Mouse (Mus musculus): ENCODE measurements around the gene Psma7.
A peak's percentile ranks its signal among the peaks of the same experiment; 100 is the strongest.

Psma7 gene

DNA sequence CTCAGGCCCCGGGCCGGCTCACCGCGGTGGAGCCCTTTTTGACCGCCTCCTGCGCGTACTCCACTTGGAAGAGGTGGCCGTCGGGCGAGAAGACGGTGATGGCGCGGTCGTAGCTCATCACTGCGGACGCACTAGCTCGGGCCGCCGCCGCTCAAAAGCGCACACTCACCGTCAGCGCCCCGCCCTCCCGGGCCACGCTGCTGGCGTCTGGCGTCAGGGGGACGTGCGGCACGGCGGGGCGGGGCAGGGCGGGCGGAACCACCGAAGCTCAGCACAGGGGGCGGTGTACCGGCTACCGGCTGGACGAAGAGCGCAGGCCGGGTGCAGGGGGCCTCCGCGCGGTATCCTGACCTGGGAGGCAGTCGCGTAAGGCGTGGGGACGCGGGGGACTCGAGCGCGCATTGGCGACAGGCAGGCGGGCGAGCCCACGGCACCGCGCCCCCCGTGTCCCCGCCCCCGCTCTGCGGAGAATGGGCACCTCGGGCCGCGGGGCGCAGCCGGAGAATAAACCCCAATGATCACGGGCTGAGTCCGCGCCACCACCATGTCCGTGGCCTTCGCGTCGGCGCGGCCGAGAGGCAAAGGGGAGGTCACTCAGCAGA, at the start of gene Psma7, which contains the start of gene Ss18l1:
Gene Psma7, minus strand, starts transcription at position 178 of the 602 bp plus-strand sequence.
Gene Ss18l1, plus strand, starts transcription at position 254 of the 602 bp plus-strand sequence.
- peak; percentile 94 for DNase-seq

DNA sequence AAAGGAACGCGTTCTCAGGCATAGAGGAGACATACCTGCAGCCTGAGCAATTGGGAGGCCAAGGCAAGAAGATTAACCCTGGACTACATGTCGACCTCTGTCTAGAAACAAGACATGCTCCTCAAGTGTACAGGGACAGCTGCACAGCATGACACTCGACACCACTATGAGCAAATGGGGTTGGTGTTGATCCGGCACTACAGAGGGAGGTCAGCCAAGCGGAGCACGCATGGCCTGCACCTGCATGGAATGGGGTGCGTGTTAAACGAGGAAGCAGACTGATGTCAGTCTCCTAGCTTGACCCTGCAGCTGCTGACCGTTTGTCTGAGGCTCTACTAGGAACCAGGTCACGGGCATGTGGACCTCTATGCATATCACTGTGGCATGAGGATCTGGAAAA, 48.1 kb upstream of the Psma7 start:
- no peak for DNase-seq

DNA sequence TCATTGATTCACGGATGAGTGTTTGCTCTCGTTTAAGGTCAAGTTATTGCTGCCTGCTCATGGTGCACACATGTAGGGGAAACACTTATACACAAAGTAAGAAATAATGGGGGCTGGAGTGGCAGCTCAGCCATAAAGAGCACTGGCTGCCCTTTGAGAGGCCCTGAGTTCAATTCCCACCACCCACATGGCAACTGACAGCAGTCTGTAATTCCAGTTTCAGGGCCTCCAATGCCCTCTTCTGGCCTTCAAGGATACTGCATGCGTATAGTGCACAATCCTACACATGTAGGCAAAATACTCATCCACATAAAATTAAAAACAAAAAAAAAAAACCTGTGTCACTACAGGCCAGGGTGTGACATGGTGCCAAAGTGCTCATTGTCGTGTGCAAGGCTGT, 45.2 kb upstream of the Psma7 start:
- DNase-seq = no peak

DNA sequence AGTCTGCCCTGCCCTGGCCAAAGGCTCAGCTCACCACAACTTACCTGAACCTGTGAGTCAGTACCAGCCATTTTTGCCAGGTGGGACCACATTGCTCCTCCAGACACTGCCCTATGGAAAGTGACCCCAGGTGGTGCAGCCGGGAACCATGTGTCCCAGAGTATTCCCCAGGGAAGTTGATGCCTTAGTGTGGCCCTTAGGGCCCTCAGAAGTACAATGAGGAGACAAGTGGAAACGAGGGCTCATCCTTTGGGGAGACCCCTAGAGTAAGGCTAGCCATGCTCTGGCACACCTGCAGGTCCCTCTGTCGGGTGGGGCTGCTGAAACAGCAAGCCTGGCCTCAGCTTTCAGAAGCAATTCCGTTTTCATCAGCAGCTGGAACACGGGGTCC, 44.4 kb upstream of the Psma7 start:
- DNase-seq = no peak

DNA sequence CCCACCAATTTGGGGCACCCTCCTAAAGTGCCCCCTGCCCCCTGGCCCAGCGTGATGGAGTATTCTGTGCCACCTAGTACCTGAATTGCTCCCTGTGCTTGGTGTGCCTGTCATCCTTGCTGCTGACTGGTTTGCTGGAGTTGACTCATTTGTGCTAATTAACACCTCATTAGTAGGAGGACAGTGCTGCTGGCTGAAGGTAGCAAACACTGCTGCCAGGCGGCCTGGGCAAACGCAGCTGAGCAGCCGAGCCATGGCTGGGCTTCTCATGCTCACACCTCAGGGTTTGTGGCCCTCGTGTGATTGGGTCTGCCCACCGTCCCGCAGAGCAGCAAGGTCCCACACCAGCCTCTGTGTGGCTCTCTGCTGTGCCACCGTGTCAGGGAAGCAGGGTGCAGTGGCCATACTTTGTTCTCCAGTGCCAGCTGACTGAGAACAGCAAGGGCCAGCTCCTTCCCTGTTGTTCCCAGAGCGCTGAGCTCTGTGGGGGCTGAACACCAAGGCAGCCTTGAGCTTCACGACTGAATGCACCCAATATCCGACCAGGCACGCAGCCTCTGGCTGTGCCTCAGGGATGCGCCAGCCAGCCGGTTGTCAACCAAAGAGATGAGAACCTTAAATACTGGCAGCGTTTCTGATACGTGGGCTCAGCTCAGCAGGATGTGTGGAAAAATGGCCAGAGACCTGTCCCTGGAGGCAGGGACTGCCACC, 43.8 kb upstream of the Psma7 start:
- no peak for DNase-seq

DNA sequence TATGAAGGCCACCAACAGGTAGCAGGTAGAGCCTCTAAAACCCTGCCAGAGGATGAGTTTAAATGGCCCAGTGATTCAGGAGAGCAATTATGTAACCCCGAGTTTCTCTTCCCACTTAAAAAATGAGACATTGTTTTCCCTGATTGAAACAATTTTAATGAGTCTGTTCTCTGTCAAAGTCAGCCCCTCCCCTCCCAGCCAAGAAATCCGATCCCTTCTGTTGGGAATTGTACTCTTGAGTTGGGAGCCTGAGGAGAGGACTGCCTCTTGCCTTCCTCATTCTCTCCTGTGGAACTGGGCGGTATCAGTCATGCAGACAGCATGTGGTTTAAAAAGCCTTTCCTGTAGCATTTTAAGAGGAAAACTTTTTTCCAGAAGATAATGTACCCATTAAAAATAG, 42.3 kb upstream of the Psma7 start:
- no peak for DNase-seq

DNA sequence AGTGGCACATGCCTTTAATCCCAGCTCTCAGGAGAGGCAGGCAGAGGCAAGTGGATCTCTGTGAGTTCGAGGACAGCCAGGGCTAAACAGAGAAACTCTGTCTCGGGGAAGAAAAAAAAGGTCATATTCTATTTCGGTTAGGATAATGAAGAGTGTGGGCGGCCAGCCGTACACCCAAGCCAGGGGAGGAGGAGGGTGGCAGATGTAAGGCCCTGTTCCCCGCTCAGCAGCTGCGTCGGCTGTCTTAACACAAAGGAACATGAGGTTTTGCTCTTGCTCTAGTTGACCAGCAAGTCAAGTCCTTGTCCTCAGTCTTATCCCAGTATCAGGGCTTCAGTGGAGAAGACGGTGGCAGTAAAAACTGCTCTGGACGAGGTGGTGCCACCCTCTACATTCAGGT, 40.8 kb upstream of the Psma7 start:
- no peak for DNase-seq

DNA sequence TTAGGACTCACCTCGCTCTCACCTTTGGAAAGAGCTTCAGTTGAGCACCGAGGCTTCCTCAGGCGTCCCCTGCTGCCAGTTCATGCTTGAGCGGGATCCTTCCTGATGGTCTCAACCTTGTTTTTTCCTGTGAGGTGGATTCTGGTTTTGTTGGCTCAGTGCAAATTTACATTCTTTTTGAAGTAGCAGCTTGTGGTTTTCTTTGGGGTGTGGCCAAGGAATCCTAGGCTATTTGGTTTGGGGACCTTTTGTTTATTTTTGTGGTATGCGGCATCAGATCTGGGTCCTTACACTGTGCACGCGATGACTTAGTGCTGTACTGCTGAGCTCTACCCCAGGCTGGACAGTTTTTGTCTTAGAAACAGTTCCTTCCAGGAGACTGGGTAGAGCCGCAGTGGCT, 38.4 kb upstream of the Psma7 start:
- DNase-seq = no peak

DNA sequence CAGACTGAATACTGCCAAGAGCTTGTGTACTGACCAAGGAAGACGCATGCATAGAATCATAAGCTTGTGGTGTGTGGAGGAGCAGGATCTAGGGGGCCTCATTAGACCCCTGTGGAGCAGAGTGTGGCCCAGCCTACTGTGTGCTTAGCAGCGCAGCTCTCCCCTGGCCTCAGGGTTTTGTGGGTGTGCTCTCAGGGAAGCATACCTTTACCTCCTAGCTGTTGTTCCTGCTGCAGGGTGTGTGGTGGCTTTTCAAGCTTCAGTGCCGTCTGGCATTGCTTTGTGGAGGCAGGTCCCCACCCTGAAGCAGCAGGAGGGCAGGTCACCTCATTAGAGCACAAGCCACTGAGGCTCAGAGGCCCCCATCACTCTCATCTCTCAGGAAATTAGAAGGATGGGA, 35.4 kb upstream of the Psma7 start:
- no peak for DNase-seq

DNA sequence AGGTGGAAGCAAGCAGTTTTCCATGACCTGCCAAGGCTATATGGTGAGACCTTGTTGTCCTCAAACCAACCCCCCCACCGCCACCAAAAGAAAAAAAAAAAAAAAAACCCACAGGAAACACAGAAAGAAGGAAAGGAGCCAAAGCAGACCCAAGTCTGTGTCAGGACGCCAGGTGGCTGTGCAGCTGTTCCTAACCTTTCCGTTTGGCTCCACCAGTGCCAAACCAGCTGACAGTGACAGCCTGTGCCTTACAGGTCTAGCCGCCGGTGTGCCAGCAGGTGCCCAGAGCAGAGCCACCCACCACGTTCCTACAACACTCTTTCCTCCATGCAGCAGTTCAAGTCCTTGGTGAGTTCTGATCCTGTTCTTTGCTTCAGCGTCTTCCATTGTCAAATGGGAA, 30.7 kb upstream of the Psma7 start:
- peak; percentile 47 for DNase-seq

DNA sequence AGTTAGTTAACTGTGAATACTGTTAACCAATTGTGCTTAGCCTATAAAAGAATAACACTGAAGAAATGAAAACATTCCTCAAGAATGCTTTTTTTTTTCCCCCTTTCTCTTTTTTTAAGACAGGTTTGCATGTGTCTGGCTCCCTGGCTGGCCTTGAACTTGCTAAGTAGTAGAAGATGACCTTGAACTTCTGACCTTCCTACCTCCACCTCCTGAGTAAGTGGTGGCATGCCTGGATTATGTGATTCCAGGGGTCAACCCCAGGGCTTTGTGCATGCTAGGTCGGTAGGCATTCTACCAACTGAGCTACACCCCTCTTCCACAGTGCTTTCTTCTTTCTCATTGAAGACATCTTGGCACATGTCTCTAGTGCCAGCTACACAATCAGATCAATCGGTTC, 29.4 kb upstream of the Psma7 start:
- DNase-seq = no peak

DNA sequence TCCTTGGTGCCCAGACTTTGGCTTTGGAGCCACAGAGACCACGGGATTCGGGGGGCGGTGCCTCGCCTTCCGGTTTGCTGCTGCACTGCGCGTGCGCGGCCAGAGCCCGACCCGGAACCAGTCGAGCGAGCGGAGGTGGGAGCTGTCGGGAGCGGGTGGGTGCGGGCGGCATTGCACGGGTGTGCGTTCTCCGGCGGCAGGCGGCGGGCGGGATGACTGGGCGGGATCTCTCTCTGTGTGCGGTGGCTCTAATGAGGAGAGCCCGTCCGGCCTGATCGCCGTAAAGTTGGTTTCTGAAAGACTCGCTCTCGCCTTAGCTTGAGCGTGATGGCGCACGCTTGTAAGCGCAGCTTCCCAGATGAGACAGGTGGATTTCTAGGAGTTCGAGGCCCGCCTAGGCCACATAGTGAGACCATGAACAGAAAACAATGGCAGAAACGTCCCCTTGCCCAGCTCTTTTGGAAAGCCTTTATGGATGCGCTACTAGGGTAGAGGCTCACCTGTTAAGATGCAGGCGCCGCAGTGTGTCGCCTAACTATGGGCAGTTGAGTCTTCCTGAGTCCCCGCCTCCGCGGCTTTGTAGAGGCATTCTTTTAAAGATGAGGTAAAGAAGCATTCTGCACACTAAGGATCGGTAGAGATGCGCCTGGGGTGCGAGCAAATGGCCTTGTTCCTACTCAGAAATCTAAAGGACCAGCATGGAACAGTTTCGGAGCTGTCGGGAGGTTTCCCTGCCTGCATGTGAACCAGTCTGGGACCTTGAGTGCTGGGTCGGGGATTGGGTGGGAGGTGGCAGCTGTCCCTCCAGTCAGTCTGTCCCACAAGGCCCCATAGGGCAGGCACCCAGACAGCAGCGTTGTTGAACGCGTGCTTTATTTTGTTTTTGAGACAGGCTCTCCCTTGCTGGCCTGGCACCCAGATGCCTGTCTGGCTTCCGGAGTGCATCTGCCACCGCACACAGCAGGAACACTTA, 28.5 kb upstream of the Psma7 start, which contains the start of gene Mtg2:
Gene Mtg2, plus strand, starts transcription at position 108 of the 973 bp plus-strand sequence.
- peak; percentile 95 for DNase-seq

DNA sequence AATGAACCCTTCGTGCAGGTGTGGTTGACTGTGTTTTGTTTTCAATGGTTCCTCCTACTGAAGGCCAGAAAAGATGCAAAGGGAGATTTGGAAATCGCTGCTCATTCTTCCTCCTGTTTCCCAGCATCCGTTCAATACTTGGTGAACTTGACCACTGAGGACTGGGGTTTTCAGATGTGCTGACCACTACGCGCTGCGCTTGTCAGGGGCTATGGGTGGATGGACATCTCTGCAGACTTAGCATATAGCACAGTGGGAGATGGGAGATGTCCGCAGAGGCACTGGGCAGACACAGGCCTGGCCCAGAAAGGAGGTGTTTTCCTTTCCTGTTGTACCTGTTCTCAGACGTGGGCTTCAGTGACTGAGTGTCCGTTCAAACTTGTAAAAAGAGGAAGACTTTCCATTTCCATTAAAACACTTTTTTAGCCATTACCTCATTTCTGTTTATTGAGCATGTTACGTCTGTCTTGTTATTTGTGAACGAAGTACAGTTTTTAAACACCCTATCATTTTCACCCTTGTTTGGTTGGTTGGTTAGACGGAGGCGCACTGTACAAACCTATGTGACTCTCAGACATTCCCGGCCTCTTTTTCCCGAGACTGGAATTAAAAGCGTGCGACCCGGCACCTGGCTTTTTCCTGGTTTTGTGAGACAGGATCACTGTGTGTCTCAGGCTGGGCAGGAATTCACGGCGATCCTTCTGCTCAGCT, 27.7 kb upstream of the Psma7 start:
- no peak for DNase-seq

DNA sequence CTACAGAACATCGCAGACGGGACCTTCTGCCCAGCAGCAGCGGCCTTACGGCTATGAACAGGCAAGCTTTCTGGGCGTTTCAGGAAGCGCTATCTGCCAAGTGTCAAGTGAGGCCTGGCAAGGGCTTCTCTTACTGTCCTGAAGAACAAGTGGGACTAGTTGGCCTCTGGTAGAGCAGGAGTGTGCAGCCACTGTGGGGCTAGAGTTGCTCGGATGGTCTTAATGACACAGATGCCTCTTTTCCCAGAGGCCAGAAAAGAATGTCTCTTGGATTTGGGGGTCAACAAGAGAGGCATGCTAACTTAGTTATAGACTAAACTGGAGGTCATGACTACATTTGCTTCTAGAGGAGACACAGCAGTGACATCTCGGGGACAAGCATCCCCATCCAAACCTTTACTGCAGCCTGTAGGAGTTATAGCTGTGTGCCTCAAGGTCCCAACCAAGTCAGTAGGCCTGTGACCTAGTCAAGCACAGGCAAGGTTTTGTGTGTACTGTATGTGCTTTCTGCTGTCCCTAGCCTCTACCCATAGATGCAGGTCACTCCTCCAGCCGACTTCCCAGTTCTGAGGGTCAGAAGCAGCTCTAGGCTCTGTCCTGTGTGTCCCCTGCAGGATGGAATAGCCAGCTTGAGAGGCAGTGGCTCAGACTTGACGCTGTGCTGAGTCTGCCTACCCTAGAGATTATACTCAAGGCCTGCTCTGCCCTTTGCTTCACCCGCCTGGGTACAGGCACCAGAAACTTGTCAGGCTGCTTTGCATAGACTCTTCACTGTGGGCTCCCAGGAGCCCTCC, 21.3 kb upstream of the Psma7 start:
- no peak for DNase-seq

DNA sequence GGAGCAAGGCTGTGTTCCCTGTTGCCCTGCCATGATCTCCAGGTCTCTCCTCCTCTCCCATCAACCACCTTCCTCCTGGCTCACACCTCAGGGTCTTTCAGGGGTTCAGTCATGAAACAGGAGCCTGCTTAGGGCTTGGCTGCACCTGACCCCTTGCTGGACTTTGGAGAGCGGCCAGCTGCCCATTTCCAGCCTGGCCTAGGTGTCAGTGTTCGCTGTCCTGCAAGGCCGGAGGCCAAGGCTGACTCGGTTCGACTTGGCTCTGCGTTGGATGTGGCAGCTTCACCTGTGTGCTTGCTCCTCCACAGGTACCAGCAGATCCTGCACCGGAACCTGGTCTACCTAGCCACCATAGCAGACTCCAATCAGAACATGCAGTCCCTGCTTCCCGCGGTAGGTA, 10.8 kb upstream of the Psma7 start:
- DNase-seq = no peak

DNA sequence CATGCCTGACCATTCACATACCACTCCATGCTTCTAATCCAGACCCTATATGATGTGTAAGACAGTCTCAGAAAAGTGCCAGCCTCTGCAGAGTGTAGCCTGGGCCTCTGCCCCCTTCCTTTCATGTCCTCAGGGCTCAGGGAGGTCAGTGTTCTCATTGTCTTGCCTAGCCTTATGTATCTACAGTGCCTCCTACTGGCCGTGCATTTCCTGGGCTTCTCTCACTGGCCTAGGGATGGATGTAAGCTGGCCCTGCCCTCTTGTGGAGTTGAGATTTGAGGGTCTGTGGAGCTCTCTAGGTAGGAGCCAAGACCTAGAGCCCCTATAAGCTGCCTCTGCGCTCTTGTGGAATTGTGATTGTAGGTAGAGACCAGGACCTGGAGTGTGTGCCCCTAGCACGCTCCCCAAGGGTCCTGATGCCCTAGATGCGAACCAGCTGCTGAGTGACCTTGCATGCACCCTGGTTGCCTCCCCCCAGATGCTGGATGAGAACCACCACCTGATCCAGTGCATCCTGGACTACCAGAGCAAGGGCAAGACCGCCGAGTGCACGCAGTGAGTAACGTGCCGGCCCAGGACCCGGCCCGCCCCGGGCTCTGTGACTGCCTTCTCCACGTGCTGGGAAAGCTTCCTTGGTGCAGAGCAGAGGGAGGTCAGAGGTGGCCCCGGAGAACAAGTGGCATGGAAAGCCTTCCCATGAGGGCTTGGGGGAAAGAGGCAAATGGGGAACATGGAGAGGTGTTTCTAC, 9.9 kb upstream of the Psma7 start:
- peak; percentile 74 for DNase-seq

DNA sequence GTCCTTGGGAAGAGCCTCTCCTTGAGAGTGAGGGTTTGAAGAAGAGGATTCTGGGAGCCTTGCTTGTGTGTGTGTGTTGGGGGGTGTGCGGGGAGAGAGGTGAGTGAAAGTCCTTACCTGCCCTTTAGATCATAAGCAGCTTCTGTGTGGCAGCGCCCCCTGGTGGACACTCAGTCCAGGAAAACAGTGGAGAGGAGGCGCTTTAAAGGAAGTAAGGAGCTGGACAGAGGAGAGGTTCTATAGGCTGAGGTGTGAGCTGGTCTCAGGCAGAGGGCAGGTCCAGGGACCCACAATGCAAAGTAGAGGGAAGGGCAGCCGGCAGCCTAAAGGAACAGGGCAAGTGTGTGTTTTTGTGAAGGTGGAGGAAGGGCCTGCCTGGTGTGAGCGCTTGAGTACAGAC, 8.8 kb upstream of the Psma7 start:
- peak; percentile 94 for DNase-seq

DNA sequence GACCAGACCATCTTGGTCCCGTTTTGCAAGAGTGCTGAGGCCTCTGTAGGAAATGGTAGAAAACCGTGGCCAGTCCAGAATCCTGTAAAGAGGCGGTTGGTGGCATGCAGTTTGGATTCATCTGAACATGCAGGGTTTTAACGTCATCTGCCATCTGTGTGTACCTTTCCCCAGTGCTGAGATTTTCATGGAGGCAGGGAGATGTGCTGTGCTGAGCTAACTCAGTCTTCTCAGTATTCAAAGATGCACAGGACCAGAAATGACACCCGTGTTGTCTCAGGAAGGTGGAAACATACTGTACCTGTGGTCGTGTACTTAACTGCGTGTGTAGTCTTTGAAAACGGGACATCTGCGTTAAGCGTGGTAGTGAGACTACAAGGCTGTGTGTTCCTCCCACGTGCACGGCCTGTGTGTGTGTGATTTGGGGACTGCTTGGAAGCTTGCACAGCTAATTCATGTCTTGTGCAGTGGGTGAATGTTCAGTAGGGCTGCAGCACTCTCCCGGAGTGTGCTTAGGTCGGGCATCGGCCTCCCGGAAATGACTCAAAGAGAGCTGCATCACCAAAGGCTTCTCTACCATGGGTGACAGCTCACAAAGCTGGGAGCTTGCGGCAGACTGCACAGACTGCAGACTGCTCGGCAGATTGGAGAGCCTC, 5.9 kb upstream of the Psma7 start:
- no peak for DNase-seq

DNA sequence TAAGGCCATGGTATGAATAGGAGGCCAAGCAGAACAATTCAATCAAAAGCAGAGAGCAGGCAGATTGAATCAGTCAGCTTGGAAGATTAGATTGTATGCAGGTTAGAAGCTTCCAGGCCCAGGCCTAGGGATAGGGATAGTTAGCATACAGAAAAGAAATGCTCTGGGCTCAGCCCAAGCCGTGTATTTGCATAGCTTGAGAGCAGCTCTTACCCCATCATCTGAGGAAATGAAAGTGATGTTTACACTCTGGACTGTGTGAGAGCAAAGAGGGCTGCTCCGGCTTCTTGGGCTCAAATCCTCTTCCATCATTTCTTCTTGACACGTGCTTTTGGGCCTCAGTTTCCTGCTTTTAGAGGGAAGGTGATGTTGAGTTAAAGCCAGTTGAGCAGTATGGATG, 5.3 kb upstream of the Psma7 start:
- no peak for DNase-seq

DNA sequence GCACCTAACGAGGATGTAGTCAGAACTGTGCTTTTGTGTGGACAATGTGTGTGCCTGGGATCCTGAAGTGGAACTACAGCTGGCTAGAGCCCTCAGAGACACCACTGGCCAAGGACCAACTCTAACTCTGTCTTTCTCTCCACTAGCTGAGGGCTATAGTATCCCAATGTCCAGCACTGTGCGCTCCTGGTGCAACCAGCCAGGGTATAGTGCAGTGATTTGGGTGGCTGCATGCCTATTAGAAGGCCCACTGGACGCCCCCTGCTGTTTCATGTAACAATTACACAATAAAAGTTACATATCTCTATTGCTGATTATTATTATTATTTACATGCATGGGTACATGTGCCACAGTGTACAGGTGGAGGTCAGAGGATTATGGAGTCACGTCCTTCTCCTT, 3.0 kb upstream of the Psma7 start:
- DNase-seq = peak; percentile 53
